In genomic region chr15:23035551-23036207, GRCm38 (mm10) we compare ENCODE assay signal across 8 mouse cellular contexts.
DNase-seq lines count a peak whose midpoint lies in the region; ATAC-seq lines count a peak whose summit lies in the region.

No protein-coding gene starts in this region.

- H3K27me3 ChIP-seq in limb, embryonic 15.5 days, result 0 out of 2 replicates have a peak, but pooled peaks cover 5% of the 10 kb centered on the region

- H3K27ac ChIP-seq in limb, embryonic 15.5 days, result no peak overlapping the region

- WGBS in limb, embryonic 15.5 days, result 9% methylated on average over 14 of the region's 14 CpGs

- peak overlapping the region; percentile 23; the same call in 1 of the 2 replicates for H3K9ac ChIP-seq in limb, embryonic 15.5 days

- DNase-seq in kidney, postnatal 10 days, result peak; percentile 6
- no peak for DNase-seq in kidney, adult 18-20 months
- DNase-seq in embryo, embryonic 11 days, result peak; percentile 53
- DNase-seq in frontal cortex, postnatal 25 days (ENCODE audit: low spot score in 2 of 2), result peak; percentile 18 to 20
- DNase-seq in right cerebral cortex, postnatal 14 days, result peak; percentile 8
- DNase-seq in natural killer cell, adult 2 months (ENCODE audit: low spot score in 2 of 2), result no peak
- no peak for DNase-seq in yolk sac, embryonic 10.5 days (ENCODE audit: low spot score)

- peaks cover 10% of the 10 kb centered on the region; the same call in 1 of the 2 replicates for H3K4me1 ChIP-seq in limb, embryonic 15.5 days

- H3K4me3 ChIP-seq in limb, embryonic 15.5 days, result peak overlapping the region; percentile 36

- no peaks in the 10 kb centered on the region for H3K36me3 ChIP-seq in limb, embryonic 15.5 days

- no peaks in the 10 kb centered on the region for H3K9me3 ChIP-seq in limb, embryonic 15.5 days

- ATAC-seq in limb, embryonic 15.5 days (ENCODE audit: insufficient number of reproducible peaks, low FRiP score, low TSS enrichment, low read depth), result 0 out of 2 replicates have a peak, but pooled peaks have one; percentile 63

- H3K4me2 ChIP-seq in limb, embryonic 15.5 days, result peak overlapping the region; percentile 63

Comparison
In these comparisons a context has a peak if more than half of its experiments do, and no peak if none do; other contexts are left out.
1. DNase-seq: peak in kidney, postnatal 10 days (single experiment), embryo, embryonic 11 days (single experiment), frontal cortex, postnatal 25 days (2 of 2) and right cerebral cortex, postnatal 14 days (single experiment); none in kidney, adult 18-20 months (single experiment), natural killer cell, adult 2 months (0 of 2) and yolk sac, embryonic 10.5 days (single experiment).